Mouse (Mus musculus) C2C12 (cell line): ENCODE results near the gene Fgf11. TPM values are rescaled to one million over a fixed set of nuclear protein-coding genes. Genes with fewer than 3 reads are reported as not detected.

Source experiments
- H3K27me3 ChIP-seq: one replicate; pipeline ENCODE4 v1.6.1; 2011; ENCODE audit not compliant: control insufficient read depth, insufficient read depth, insufficient read length
- H3K36me3 ChIP-seq: one replicate; pipeline ENCODE4 v1.6.1; 2011; ENCODE audit not compliant: control insufficient read depth, insufficient read depth
- H3K4me3 ChIP-seq: one replicate; pipeline ENCODE4 v1.5.1; 2011; ENCODE audit warnings: mild to moderate bottlenecking, control low read depth; ENCODE audit not compliant: poor library complexity, insufficient read depth, severe bottlenecking
- H3K79me2 ChIP-seq: one replicate; pipeline ENCODE4 v1.6.1; 2011; ENCODE audit not compliant: control insufficient read depth, insufficient read depth
- H3K79me3 ChIP-seq: one replicate; pipeline ENCODE4 v1.6.1; 2011; ENCODE audit warnings: low read depth, control low read depth
- H3ac ChIP-seq: one replicate; pipeline ENCODE3; 2011; ENCODE audit warnings: low read depth; ENCODE audit not compliant: control insufficient read depth, insufficient read length
- CEBPB ChIP-seq: IDR thresholded peaks from one replicate; pipeline ENCODE4 v1.6.1; 2011; ENCODE audit warnings: low read depth, mild to moderate bottlenecking, control low read depth, moderate library complexity
- CTCF ChIP-seq: IDR thresholded peaks from one replicate; pipeline ENCODE4 v1.5.1; 2011; ENCODE audit not compliant: control insufficient read depth, insufficient read depth, insufficient read length
- FOSL1 ChIP-seq: IDR thresholded peaks from one replicate; pipeline ENCODE4 v1.8.0; 2011; ENCODE audit warnings: mild to moderate bottlenecking, low read length; ENCODE audit not compliant: poor library complexity, insufficient read depth, severe bottlenecking
- MAX ChIP-seq: IDR thresholded peaks from one replicate; pipeline ENCODE4 v1.6.1; 2011; ENCODE audit warnings: mild to moderate bottlenecking, control low read depth
- MYOD1 ChIP-seq: IDR thresholded peaks from one replicate; pipeline ENCODE4 v1.6.1; 2011; ENCODE audit warnings: low read depth; ENCODE audit not compliant: control insufficient read depth, insufficient read length
- MYOG ChIP-seq: IDR thresholded peaks from one replicate; pipeline ENCODE4 v1.6.1; 2011; ENCODE audit not compliant: control insufficient read depth, insufficient read length; ENCODE audit errors: extremely low read depth
- USF1 ChIP-seq: IDR thresholded peaks from one replicate; pipeline ENCODE4 v1.6.1; 2011; ENCODE audit warnings: low read depth, mild to moderate bottlenecking, control low read depth, moderate library complexity
- polyA plus RNA-seq: library from polyadenylated mRNA; unstranded; fragments of >200 nt; fragmentation: generic; extraction: Trizol; gene quantifications from one replicate; pipeline ENCODE4 v1.2.1, GENCODE M21; 2012; ENCODE audit warnings: missing spikeins

Fgf11 gene
- polyA plus RNA-seq, 1 experiment: 4.2 TPM

DNA sequence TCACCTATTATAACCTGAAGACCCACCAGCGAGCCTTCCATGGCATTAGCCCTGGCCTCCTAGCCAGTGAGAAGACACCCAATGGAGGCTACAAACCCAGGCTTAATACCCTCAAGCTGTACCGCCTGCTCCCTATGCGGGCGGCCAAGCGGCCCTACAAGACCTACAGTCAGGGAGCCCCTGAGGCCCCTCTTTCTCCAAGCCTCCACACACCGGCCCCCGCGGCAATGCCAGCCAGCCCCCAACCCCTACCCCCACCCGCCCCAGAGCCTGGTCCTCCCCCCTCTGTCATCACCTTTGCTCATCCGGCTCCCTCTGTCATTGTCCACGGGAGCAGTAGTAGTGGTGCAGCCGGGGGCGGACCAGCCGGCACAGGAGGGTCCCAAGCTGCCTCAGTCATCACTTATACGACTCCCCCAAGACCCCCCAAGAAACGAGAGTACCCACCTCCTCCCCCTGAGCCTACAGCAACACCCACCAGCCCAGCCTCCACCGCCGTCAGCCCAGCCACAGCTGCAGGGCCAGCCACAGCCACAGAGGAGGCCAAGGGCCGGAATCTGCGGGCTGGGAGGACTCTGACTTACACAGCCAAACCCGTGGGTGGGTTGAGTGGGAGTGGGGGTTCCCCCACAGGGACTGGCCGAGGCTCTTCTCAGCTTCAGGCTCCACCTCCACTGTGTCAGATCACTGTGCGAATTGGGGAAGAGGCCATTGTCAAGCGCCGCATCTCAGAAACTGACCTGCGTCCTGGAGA lies 24.0 kb downstream of the Fgf11 start:
- H3K36me3 ChIP-seq: peaks cover 5% of the 10 kb centered on the region
- H3K27me3 ChIP-seq: no peaks in the 10 kb centered on the region
- TF ChIP-seq CTCF (no peak), FOSL1 (no peak), CEBPB (no peak)
- H3ac ChIP-seq: no peak overlapping the region
- H3K4me3 ChIP-seq: no peak overlapping the region
- H3K79me2 ChIP-seq: no peaks in the 10 kb centered on the region
- H3K79me3 ChIP-seq: no peaks in the 10 kb centered on the region

DNA sequence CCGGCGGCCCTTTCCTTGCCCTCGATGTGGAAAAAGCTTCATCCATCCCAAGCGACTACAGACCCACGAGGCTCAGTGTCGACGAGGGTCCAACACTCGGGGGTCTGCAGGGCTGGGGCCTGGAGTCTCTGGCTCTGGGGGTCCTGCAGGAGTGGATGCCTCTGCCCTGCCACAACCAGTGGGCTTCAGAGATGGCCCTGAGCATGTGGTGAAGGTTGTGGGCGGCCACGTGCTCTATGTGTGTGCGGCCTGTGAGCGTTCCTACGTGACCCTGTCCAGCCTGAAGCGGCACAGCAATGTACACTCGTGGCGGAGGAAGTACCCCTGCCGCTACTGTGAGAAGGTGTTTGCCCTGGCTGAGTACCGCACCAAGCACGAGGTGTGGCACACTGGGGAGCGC lies 25.2 kb downstream of the Fgf11 start:
- TF ChIP-seq MYOD1: no peak
- no peaks in the 10 kb centered on the region for H3K79me3 ChIP-seq
- no peaks in the 10 kb centered on the region for H3K27me3 ChIP-seq
- H3ac ChIP-seq: no peak overlapping the region
- no peaks in the 10 kb centered on the region for H3K79me2 ChIP-seq
- no peak overlapping the region for H3K4me3 ChIP-seq
- no peaks in the 10 kb centered on the region for H3K36me3 ChIP-seq

DNA sequence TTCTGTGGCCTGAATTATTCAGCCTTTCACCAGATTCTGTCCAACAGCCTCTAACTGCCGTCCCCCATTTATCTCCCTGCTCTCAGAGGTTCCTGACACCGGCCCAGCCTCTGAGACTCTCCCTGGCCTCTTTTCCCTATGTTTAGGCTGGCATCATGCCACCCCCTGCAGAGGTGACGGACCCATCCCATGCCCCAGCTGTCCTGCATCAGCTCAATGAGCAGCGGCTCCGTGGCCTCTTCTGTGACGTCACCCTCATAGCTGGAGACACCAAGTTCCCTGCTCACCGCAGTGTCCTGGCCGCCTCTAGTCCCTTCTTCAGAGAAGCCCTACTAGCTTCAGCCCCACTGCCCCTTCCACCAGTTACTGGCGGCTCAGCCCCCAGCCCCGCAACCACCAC lies 25.9 kb downstream of the Fgf11 start:
- TF ChIP-seq FOSL1 (no peak), CTCF (no peak), MYOD1 (no peak), CEBPB (no peak), MAX (no peak), USF1 (no peak)

DNA sequence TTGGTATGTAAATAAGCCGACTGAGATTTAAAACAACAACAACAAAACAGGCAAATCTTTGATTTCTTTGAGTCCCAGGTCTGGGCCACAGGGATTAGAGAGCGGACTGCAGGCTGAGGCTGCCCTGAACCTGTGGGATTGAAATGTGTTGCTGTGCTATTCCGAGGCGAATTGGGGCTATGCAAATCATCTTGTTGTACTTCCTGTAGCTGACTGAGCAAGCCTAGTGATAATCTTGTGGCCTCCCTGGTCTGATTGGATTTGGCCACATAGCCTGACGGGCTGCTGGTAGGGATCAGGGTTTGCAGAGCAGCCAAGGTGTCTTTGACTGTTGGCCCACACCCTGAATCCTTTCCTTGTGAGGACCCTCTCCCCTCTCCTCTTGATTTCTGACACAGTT lies 26.7 kb downstream of the Fgf11 start:
- TF ChIP-seq MAX: no peak
- no peak for TF ChIP-seq CEBPB
- Histone ChIP-seq H3K79me2 (no peaks in the 10 kb centered on the region), H3ac (no peak overlapping the region), H3K79me3 (no peaks in the 10 kb centered on the region), H3K27me3 (no peaks in the 10 kb centered on the region), H3K4me3 (no peak overlapping the region), H3K36me3 (no peaks in the 10 kb centered on the region)

More for the DNA sequence above, 25.9 kb downstream of the Fgf11 start:
- Histone ChIP-seq H3K79me2 (no peaks in the 10 kb centered on the region), H3K36me3 (no peaks in the 10 kb centered on the region), H3K79me3 (no peaks in the 10 kb centered on the region), H3K27me3 (no peaks in the 10 kb centered on the region), H3ac (no peak overlapping the region), H3K4me3 (no peak overlapping the region)

DNA sequence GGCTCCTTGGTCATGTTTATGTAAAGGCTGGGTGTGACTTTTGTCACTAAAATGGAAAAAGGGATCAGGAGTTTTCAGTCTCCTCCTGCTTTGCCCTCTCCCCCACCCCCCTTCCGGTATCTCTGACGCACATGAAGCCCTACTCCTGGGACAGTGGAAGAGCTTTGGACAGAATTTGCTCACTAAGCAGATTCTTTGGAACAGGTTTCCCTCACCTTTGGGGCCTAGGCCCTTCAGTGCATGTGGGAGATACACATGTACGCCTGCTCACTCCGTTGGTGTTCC lies 34.1 kb downstream of the Fgf11 start:
- Histone ChIP-seq H3K36me3 (no peaks in the 10 kb centered on the region), H3K27me3 (no peaks in the 10 kb centered on the region), H3K79me3 (no peaks in the 10 kb centered on the region), H3K79me2 (no peaks in the 10 kb centered on the region), H3ac (no peak overlapping the region), H3K4me3 (no peak overlapping the region)
- TF ChIP-seq CEBPB (no peak), MAX (no peak), CTCF (no peak), MYOG (no peak), FOSL1 (no peak), MYOD1 (no peak), USF1 (no peak)

DNA sequence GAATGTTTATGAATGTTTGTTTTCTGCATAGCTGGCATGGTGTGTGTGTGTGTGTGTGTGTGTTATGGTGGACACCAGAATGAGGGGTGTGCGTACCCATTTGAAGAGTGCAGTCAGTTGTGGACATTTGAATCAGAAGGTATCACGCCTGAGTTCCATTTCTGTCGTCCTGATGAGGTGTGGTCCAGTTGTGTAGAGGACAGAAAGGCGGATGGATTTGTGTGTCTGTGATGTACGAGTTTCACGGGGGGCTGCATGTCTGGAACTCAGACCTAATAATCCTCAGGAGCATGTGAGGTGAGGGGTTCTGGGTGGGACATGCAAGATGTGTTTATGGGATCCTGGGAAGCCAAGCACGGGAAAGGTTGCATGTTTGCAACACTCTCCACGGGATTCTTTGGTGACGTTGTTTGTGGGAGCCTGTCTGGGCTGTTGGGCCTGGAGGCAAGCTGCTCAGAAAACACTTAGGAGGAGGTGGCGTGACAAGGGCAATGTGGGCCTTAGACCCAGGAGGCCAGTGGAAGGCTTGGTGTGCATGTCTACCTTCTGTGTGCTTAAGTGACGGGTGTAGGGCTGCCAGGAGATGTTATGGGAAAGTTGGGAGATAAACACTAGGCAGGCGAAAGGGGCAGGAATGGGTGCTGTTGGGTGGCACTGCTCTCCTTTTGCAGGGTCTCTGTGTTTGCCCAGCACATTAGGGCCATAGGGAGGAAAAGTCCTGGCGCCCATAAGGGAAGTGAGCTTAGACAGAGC lies 34.6 kb downstream of the Fgf11 start:
- H3K36me3 ChIP-seq: no peaks in the 10 kb centered on the region
- H3K27me3 ChIP-seq: no peaks in the 10 kb centered on the region
- H3K4me3 ChIP-seq: no peak overlapping the region
- TF ChIP-seq USF1: no peak
- H3K79me2 ChIP-seq: no peaks in the 10 kb centered on the region
- no peak overlapping the region for H3ac ChIP-seq
- H3K79me3 ChIP-seq: no peaks in the 10 kb centered on the region

DNA sequence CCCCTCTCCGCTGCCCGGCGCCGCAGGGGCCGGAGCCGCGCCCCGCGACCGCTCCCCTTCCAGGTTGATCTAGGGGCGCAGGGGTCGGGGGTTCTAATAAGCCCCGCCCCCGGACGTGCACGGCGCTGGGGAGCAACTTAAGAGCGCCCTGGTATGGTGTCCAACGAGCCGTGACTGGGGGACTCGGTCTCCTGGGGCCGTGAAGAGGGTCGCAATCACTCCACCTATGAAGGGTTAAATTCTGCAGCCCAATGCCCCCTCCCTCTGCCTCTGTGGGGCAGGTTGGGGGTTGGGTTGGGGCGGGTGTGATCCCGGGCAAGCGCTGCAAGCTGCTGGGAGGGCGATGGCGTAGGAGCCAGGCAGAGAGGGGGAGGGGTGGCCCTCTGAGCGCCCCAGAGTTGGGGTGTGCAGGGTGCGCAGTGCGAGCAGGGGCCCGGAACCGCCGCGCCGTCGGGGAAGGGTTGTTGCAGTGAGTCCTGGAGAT lies 35.5 kb downstream of the Fgf11 start:
- H3ac ChIP-seq: peak overlapping the region; percentile 50
- no peaks in the 10 kb centered on the region for H3K27me3 ChIP-seq
- TF ChIP-seq MYOD1 (no peak), CTCF (no peak), FOSL1 (no peak), CEBPB (no peak), MAX (no peak), USF1 (no peak), MYOG (no peak)
- H3K79me2 ChIP-seq: no peaks in the 10 kb centered on the region
- H3K36me3 ChIP-seq: no peaks in the 10 kb centered on the region
- no peaks in the 10 kb centered on the region for H3K79me3 ChIP-seq
- H3K4me3 ChIP-seq: peak overlapping the region; percentile 75
